Mouse (Mus musculus) inflammation-experienced regulatory T-cells (primary cell): ENCODE results near the gene Gm28308. TPM values are rescaled to one million over a fixed set of nuclear protein-coding genes. Genes with fewer than 3 reads are reported as not detected.

Experiments
- polyA plus RNA-seq, 2 experiments: library from polyadenylated mRNA; unstranded; fragments of 100-300 nt; shearing (Covaris generic); gene quantifications; one replicate each; pipeline ENCODE4 v1.2.1; 2017

Gene Gm28308
- not detected for polyA plus RNA-seq

DNA sequence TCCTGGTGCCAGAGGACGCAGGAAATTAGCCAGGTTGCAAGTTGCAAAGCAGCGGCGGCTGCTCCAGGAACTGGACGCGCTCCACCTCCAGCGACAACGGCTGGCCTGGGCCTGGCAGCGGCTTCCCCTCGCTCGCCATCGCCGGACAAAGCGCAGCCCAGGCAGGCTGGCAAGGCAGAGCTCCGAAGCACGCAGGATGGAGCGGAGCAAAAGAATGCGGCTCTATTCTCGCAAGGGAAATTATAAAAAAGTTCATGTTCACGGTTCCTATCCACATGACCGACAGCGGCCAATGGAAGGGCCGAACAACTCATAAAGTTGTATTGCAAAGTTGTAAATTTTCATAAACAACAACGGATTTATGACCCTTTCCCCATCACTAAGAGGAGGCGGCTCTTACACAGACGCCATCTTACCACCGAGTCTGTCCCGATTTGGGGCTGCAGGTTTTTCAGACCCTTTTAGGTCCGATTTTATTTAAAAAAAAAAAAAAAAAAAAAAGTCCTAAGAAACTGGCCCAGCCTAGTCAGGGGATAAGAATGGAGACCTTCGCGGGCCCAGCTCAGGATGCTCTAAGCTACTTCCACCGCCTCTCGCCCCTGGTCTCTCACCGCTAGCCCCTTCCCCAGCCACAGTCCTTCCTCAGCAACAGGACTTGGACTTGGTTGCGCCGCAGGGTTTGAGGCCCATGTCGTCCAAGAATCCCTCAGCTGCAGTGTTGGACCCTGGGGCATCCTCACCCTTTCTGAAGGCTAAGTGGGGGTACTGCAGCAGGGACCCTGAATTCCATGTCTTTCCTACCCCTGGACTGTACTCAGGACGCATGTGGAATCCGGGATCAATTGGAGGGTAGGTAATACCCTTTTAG is at the start of gene Gm28308, which contains the start of gene Hoxa3:
TSS of gene Gm28308 (minus strand) at position 221 of the 868 bp plus-strand sequence.
TSS of gene Hoxa3 (minus strand) at position 218 of the 868 bp plus-strand sequence.

DNA sequence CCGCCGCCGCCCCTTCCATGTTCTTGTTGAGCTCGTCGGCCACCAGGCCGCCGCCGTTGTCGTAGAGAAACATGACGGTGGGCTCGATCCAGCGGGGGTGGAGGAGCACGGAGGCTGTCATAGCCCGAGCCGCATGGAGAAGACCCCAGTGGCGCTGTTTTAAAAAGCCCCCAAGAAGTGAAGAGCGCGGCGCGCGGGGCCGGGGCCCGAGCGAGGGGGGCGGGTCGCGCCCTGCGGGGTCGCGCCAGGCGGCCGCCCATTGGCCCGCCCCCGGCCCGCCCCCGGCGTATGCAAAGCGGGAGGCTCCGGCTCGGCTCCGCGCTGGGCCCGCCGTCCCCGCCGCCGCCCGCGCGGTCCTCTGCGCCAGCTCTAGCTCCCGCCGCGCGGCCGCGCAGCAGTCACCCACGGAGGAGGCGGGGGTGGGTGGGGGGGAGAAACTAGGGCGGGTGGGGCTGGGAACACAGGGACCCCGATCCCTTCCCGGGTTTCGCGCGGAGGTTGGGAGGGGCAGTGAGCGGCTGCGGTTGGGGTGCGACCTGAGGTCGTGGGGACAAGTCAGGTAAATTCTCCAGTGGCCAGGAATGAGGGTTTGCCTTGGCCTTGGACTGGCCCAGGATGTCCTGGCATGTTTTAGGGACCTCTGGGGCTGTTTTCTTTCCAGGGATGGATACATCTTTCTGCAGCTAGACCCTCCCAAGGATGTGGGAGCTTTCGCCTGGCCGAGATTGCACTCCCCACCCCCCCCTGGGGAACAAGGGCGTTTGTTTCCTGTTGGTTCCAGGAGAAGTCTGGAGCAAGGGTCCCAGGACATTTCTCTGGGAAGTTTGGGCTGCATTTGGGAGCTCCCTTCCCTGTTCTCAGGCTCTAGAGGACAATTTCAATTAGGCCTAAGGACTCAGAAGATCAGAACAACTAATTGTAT is 47.8 kb upstream of the Gm28308 start, which contains the start of gene Hoxa13:
TSS of gene Hoxa13 (minus strand) at position 227 of the 922 bp plus-strand sequence.

DNA sequence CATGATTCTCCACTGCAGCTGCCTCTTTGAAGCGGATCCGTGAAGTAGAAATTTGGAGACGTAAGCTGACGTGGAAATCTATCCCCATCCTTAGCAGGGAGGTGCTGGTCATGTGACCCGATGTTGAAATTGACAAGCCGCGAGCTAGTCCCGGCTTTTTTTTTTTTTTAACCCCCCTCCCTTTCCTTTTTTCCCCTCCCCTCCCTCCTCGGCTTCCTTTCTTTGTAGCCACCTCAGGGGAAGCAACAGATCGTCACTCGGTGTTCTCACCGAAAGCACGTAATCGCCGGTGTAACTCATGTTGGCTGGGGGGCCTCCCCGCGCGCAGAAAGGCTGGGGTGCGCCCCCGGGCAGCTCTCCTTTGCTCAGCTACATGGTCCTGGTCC is 32.6 kb upstream of the Gm28308 start, which contains the start of gene Hoxa11:
TSS of gene Hoxa11 (minus strand) at position 54 of the 386 bp plus-strand sequence.

DNA sequence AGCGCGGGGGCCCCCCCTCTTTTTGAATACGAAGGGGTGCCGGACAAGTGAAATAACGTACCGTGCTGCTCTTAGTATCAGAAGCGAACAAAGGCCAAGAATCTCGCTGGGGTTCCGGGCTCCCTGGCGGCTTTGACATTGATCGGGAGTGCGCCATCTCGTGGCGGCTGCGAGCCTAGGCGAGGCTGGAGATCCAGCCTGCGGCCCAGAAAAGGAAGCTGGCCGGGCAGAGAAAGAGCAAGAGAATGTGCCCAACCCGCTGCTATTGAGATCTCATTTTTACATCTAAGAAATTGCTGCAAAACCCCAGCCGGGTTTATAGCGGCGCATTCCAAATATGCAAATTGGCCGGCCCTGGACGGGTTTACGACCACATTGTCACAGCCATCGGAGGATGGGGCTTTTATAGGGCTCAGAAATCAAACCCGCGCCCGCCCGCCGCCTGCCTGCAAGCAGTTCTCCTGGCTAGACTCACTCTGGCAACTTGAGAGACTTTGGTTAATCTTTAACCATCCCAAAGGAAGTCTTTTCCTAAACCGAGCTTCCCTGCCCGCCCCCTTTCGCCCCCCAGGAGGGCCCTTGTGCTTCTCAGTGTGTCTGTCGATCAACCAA is 27.4 kb upstream of the Gm28308 start, which contains the start of gene Hoxa10:
TSS of gene Hoxa10 (minus strand) at position 466 of the 612 bp plus-strand sequence.

DNA sequence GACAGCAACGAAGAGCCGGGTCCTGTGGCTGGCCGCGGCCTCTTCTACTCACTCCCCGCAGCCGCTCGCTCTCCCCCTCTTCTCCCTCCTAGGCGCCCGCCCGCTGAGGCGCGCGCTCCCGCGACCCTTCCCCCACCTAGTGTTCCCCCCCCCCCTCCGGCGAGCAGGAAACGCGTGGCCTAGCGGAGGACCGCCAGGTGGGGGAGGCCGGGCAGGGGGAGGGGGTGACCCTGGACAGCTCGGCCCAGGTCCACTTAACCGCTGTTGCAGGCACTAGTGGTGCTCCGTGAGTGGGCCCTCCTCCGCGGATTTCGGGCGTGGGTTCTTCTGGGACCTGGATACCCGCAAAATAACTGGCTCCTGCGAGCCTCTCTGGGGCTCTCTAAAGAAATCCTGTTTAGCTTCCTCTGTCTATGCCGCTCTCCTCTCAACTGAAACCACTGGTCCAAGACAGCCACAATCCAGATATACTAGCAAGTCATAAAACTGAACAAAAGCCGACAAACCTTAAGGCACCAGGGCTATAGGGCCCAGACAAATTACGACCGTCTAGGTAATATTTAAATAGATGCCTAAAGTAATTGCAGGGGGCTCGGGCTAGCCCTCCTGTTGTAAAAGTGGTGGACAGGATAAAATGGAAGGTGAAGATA is 17.5 kb upstream of the Gm28308 start, which contains the start of gene Hoxa9:
TSS of gene Hoxa9 (minus strand) at position 574 of the 650 bp plus-strand sequence.

DNA sequence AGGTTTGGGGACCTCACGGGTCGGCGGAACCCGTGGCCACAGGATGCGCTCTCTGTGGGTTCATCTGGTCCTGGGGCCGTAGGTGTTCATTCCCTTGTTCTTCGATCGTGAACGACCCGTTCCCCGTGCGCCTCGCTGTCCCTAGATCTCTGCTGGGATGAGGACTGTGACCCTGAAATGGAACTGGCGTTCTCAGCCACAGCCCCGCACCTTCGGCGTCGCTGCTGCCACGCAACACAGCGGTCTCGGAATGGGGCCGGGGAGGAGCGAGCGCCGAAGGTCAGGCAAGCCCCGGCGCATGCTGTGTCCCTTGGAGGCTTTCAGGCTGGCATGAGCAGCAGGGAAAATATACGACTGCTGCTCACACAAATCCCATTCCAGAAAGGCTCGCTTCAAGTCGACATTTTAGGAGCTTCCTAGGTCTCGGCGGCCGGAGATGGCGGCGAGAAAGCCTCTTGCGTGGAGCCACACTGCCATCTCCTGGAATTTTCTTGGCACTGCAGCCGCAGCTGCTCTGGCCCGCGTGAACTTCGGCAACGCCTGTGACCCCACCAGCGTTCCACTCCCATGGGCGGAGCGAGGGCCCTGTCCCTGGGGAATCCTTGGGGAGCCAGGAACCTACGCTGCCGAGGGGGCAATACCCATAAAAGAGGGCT is 8.3 kb upstream of the Gm28308 start, which contains the start of gene Hoxa7:
TSS of gene Hoxa7 (minus strand) at position 518 of the 656 bp plus-strand sequence.

DNA sequence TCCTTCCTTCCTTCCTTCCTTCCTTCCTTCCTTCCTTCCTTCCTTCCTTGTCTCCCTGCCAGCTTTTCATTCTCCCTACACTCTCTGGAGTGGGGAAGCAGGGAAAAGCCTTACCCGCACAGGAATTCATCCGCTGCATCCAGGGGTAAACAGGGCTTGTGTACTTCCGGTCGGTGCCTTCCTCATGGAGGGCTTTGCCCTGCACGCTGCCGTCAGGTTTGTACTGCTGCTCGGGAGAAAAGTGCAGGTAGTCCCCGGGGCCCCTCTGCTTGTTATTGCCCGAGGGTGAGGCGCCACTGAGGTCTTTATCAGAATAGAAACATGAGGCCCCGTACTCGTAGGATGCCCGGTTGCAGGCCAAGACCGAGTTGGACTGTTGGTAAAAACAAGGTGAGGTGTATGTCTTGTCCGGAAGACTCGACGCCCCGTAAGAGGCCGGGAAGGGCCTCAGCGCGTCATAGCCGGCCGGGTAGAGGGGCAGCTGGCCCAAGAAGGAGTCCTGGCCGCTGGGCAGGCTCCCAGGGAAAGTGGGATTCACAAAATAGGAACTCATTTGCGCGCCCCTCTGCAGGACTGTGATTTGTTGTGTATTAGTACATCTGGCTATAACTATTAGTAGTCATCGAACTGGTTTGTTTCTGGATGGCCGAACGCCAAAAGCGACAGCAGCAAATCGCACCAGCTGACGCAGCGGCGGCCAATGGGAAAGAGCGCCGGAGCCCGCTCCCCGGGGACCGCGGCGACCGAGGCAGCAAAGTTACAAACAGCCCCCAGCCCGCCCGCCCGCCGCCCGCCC is 4.9 kb downstream of the Gm28308 start, which contains the start of gene Hoxa6:
TSS of gene Hoxa6 (minus strand) at position 651 of the 796 bp plus-strand sequence.

DNA sequence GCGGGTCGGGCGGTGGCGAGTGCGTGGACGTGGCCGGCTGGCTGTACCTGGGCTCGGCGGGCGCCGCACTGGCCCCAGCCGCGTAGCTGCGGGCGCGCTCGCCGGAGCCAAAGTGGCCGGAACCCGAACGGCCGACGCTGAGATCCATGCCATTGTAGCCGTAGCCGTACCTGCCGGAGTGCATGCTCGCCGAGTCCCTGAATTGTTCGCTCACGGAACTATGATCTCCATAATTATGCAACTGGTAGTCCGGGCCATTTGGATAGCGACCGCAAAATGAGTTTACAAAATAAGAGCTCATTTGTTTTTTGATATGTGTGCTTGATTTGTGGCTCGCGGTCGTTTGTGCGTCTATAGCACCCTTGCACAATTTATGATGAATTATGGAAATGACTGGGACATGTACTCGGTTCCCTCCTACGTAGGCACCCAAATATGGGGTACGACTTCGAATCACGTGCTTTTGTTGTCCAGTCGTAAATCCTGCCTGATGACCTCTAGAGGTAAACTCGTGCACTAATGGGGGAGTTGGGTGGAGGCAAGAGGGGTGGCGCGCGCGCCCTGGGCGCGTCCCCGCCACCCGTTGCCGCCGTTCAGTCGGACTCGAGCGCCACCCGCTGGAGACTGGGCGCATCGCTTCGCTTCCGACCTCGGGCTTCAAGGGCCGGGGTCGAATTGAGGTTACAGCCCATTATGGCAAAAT is 8.9 kb downstream of the Gm28308 start, which contains the start of gene Hoxa5:
TSS of gene Hoxa5 (minus strand) at position 538 of the 703 bp plus-strand sequence.

DNA sequence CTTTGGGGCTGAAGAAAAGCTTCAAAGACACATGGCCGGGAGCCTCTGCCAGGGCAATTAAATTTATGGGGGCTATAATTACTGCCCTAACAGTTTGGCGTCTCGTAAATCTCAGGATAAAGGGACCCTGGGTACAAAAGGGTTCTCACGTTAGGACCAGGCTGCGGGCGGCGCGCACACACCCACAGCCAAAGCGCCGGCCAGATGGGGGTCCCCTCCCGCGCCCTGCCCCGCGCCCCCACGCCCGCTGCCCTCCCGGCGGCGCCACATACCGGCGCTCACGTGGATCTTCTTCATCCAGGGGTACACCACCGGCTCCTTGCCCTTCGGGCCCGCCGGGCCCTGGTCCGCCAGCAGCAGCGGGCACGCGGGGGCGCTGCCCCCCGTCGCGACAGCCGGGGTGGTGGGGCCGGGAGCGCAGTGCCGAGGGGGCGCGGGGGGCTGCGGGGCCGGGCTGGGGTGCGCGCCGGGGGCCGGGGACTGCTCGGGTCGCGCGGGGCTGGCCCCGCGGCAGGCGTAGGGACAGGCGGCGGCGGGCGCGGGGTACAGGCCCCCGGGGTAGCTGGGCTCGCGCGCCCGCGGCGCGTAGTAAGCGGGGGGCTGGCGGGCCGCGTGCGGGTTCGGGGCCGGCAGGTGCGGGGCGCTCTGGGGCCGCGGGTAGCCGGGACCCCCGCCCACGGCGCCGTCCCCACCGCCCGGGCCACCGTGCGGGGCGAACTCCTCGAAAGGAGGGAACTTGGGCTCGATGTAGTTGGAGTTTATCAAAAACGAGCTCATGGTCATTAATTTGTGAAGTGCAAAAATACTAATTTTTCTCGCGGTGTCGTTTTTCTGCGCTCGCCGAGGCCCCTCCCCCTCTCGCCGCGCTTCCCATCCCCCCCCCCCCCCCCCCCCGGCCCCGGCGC is 22.0 kb downstream of the Gm28308 start, which contains the start of gene Hoxa4:
TSS of gene Hoxa4 (minus strand) at position 848 of the 905 bp plus-strand sequence.

DNA sequence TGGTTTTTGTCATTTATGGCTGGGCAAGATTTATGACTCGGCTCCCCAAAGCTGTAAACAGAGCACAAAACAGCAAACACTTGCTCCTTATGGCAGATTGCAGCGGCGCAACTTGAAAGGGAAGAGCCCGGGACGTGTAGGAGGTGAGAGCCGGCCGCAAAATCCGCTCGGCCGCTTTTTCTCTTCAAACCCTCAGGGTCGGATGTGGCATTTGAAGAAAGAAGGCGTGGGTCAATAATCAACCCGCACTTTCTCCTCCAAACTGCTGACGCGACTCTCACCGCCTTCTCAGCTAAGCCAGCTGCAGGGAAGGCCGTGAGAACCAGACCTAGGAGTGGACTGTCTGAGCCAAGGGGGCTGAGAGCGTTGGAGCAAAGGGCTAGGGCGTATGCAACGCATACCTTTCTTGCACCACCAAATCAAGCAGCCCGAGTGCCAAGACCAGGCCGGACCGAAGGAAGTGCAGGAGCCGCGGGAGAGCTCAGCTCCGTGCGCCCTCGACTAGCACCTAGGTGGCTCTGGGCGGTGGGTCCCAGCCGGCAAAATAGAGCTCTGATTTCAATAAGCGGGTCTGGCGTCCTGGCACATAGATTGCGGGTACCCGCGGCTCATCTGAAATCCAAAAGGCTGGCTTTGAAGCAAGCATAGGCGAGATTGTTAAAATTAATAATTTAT is 35.9 kb downstream of the Gm28308 start, which contains the start of gene 5730596B20Rik:
TSS of gene 5730596B20Rik (plus strand) at position 438 of the 675 bp plus-strand sequence.

DNA sequence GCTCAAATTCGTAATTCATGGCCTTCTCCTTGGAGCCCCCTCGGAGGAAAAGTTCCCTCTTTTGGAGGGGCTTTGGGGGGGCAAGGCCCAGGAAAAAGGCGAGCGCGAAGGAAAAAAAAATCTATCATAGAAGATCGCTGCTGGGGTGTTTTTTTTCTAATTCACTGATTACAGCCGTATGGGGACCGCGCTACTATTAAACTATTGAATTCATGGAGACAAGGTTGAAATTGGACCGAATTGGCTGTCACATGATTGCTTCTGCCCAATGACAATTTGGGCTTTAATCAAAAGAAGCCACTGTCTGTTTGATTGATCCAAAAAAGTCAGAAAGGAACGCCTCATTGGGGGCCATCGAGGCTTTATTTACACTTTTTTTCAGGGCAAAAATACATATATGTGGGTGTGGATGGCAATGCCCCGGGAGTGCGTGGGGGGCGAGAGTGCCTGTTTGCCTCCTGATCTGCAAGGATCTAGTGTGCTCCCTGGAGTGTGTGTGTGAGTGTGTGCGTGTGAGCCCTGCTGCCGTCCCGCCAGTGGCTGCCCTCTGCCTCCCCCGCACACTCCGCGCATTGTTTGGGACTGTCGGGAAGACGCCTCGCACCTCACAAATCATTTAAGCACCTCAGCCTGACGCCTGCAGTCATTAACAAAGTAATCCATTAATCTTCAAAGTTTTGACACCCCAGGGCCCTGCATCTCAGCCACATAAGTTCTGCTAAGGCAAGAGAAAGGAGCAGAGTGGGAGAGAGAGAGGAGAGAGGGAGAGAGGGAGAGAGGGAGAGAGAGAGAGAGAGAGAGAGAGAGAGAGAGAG is 48.3 kb downstream of the Gm28308 start, which contains the start of gene Hoxa2:
TSS of gene Hoxa2 (minus strand) at position 206 of the 815 bp plus-strand sequence.

DNA sequence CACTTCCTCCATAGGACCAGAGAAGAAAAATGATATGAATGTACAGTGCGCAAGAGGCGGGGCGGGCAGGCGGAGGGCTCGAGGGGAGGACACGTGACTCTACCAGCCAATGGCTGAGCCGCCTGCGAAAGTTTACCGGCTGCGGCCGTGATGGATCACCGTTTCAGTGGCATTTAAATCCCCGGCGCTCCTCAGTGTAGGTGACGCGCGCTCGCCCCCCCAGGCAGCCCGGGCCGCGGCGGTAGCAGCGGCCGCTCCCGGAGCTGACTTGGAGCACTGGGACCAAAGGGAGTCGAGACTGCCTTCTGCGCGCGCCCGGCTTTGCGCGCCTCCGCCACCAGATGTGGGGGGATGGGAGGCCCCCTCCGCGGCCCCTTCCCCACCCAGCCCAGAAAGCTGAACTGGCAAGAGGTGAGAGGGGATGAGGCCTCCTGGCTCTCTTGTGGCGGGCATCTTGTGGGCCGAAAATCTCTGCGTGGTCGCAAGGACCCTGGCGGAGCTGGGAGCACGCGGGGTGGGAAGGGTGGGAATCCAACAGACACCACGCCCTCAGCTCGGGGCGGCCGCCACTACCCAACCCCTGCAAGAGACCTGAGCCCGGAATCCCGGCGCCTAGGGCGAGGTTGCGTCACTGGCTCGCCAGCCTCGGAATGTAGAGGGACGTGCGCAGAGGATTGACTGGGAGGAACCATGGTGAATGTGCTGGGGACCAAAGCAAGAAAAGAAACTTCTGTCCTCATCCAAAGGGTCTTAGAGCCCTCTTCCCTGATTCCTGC is 54.7 kb downstream of the Gm28308 start, which contains the start of gene Hoxa1:
TSS of gene Hoxa1 (minus strand) at position 42 of the 776 bp plus-strand sequence.

